Mouse (Mus musculus) heart, adult 2 months (tissue): ENCODE measurements around the gene Zfp366.

Experiments used
- CTCF ChIP-seq: fragments of 200-600 bp; IDR thresholded peaks from 2 replicates; pipeline ENCODE4 v1.8.1; 2022; ENCODE audit warnings: antibody characterized with exemption, mild to moderate bottlenecking, moderate library complexity
- EP300 ChIP-seq: fragments of 200-500 bp; IDR thresholded peaks from 2 replicates; pipeline ENCODE4 v1.6.1; 2011; ENCODE audit warnings: low read depth, low read length, control low read depth; ENCODE audit not compliant: insufficient read depth

GRCm38 (mm10) chr13:99151121-99151520 lies 33.5 kb upstream of the Zfp366 start:
- TF ChIP-seq EP300 (no peak), CTCF (no peak)
